Mouse (Mus musculus): ENCODE measurements around the gene Fam83c. TPM values are rescaled to one million over a fixed set of nuclear protein-coding genes. Genes with fewer than 3 reads are reported as not detected.
"Not testable (repeated sequence)": the region's sequence is repeated elsewhere in the genome, so short reads cannot be mapped to it uniquely, and the experiment has no call there.

Gene Fam83c
- polyA plus RNA-seq, 1 experiment from 2014 or later, result 0.15 TPM

DNA sequence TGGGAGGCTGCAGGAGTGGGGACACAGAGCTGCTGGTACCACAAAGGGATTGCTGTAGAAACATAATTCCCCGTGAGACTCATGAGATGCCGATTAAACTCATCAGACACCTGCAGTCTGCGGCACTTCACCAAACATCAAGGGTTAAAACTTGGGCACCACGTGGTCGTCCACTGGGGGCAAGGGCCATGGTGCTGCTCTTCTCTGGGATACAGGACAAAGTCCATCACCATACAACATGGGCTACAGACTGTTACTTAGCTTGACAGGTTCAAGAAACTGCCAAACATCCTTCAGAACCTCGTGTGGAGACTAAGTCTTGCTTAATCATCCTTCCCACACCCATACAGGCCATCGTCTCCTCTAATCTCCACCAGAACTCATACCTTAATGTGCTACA lies 25.4 kb upstream of the Fam83c start:
- no peak overlapping the region for H3K4me2 ChIP-seq
- H3K27me3 ChIP-seq (replicated peaks), result no peaks in the 10 kb centered on the region
- H3K9me3 ChIP-seq (replicated peaks), result no peaks in the 10 kb centered on the region
- no peak overlapping the region for H3K27ac ChIP-seq (ENCODE audit: poor library complexity, severe bottlenecking)
- no peak for ATAC-seq (ENCODE audit: insufficient number of reproducible peaks, low FRiP score)
- H3K36me3 ChIP-seq, result peaks cover 45% of the 10 kb centered on the region
- no peaks in the 10 kb centered on the region for H3K4me1 ChIP-seq (replicated peaks)
- H3K9ac ChIP-seq, result no peak overlapping the region
- no peak overlapping the region for H3K4me3 ChIP-seq
- WGBS, result 83% methylated on average over 7 of the region's 7 CpGs

GRCm38 (mm10) chr2:155852536-155852935 lies 17.9 kb upstream of the Fam83c start:
- H3K4me1 ChIP-seq (replicated peaks), result no peaks in the 10 kb centered on the region
- no peaks in the 10 kb centered on the region for H3K27me3 ChIP-seq (replicated peaks)
- WGBS, result 91% methylated on average over 5 of the region's 5 CpGs
- no peak for ATAC-seq (ENCODE audit: insufficient number of reproducible peaks, low FRiP score)
- no peak overlapping the region for H3K4me3 ChIP-seq
- peaks cover 89% of the 10 kb centered on the region for H3K36me3 ChIP-seq
- H3K9ac ChIP-seq, result no peak overlapping the region
- H3K27ac ChIP-seq (ENCODE audit: poor library complexity, severe bottlenecking), result no peak overlapping the region
- no peaks in the 10 kb centered on the region for H3K9me3 ChIP-seq (replicated peaks)
- no peak overlapping the region for H3K4me2 ChIP-seq

GRCm38 (mm10) chr2:155850120-155850519 lies 15.5 kb upstream of the Fam83c start:
- no peak for ATAC-seq (ENCODE audit: insufficient number of reproducible peaks, low FRiP score)
- Histone ChIP-seq H3K27me3 (replicated peaks) (no peaks in the 10 kb centered on the region), H3K4me3 (no peak overlapping the region), H3K4me1 (replicated peaks) (no peaks in the 10 kb centered on the region), H3K9me3 (replicated peaks) (no peaks in the 10 kb centered on the region), H3K27ac (ENCODE audit: poor library complexity, severe bottlenecking) (no peak overlapping the region), H3K4me2 (no peak overlapping the region), H3K9ac (no peak overlapping the region), H3K36me3 (peaks cover 88% of the 10 kb centered on the region)
- 83% methylated on average over 7 of the region's 7 CpGs for WGBS

DNA sequence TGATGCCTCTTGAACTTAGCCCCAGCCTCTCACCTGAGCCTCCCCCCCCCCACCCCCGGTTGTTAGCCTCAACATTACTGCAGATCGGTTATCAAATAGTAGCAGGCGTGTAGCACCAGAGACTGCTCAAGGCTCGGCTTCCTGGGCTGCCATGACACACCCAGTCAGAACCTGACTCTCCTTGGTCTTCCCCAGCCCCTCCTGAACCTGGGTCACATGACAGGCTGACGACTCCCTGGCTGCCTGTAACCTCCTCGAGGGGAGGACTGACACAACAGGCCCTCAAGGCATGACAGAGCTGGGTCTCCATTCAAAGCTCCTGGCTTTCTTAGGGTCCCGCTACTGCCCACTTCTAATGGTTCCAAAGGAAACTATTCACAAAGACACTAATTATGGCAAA lies 14.8 kb upstream of the Fam83c start:
- Histone ChIP-seq H3K36me3 (peaks cover 88% of the 10 kb centered on the region), H3K27ac (ENCODE audit: poor library complexity, severe bottlenecking) (no peak overlapping the region)
- ATAC-seq (ENCODE audit: insufficient number of reproducible peaks, low FRiP score), result no peak

DNA sequence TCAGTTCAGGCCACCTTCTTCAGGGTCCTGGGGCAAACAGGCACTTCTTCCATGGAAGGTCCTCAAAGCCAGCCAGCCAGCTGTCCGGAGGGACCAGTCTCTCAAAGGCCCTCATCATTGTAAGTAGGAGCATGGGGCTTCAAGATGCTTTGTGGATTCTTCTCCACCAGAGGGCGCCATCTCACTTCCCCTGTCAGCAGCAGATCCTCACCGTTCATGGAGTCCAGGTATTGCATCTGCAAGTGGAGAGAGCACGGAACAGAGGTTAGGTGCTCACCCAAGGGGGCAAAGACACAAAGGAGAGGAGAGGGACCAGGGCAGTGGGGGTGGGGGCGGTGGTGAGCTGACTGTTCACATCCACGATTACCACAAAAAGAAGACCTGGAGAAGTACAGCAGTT lies 13.6 kb upstream of the Fam83c start:
- Histone ChIP-seq H3K4me2 (no peak overlapping the region), H3K27me3 (replicated peaks) (no peaks in the 10 kb centered on the region), H3K4me3 (no peak overlapping the region), H3K36me3 (peaks cover 79% of the 10 kb centered on the region), H3K4me1 (replicated peaks) (no peaks in the 10 kb centered on the region), H3K9me3 (replicated peaks) (no peaks in the 10 kb centered on the region), H3K27ac (ENCODE audit: poor library complexity, severe bottlenecking) (no peak overlapping the region), H3K9ac (no peak overlapping the region)
- no peak for ATAC-seq (ENCODE audit: insufficient number of reproducible peaks, low FRiP score)
- 32% methylated on average over 6 of the region's 6 CpGs for WGBS

More for the DNA sequence above, 14.8 kb upstream of the Fam83c start:
- H3K9me3 ChIP-seq (replicated peaks), result no peaks in the 10 kb centered on the region
- no peaks in the 10 kb centered on the region for H3K4me1 ChIP-seq (replicated peaks)
- WGBS, result 59% methylated on average over 7 of the region's 7 CpGs
- H3K4me3 ChIP-seq, result no peak overlapping the region
- H3K4me2 ChIP-seq, result no peak overlapping the region
- no peaks in the 10 kb centered on the region for H3K27me3 ChIP-seq (replicated peaks)
- H3K9ac ChIP-seq, result no peak overlapping the region

DNA sequence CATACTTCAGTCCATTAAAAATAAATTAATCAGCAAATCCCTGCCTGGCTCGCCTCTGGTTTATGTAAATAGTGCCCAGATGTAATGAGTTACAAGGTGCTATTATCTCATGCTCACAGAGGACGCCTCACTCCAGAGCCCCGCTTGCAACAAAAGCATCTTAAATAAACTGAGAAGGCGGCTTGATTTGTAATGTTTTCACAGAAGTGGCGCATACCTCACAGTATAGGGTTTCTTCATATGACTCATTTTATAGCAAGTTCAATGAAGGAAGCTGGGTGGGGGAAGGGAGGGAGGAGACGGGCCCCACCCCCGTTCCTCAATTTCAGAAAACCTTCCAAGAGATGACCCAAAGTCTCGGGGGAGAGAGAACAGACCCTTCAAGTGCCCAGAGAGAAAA lies 12.3 kb upstream of the Fam83c start:
- Histone ChIP-seq H3K9ac (no peak overlapping the region), H3K36me3 (peaks cover 65% of the 10 kb centered on the region), H3K4me2 (no peak overlapping the region), H3K27ac (ENCODE audit: poor library complexity, severe bottlenecking) (no peak overlapping the region), H3K4me3 (no peak overlapping the region), H3K27me3 (replicated peaks) (no peaks in the 10 kb centered on the region), H3K4me1 (replicated peaks) (no peaks in the 10 kb centered on the region), H3K9me3 (replicated peaks) (no peaks in the 10 kb centered on the region)
- ATAC-seq (ENCODE audit: insufficient number of reproducible peaks, low FRiP score), result no peak
- WGBS, result 79% methylated on average over 8 of the region's 8 CpGs

DNA sequence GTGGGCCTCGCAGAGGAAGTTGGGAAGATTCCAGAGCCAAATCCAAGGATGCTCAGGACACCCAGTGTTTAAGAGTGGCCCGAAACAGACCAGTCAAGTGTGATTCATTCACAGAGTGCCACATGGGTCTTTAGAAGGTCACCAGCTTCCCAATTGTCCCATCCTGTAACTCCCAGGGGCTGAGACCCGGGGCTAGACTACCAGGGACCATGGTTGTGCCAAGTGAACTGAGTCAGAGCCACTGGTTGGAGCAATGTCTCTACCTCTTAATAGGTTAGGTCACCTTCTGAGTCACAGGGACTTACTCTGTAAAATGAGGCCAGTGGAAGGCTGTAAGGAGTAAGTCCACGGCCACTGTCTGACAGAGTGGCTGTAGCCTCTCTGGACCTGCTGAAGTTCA lies 4.3 kb upstream of the Fam83c start:
- Histone ChIP-seq H3K4me3 (no peak overlapping the region), H3K27ac (ENCODE audit: poor library complexity, severe bottlenecking) (no peak overlapping the region), H3K36me3 (no peaks in the 10 kb centered on the region), H3K4me1 (replicated peaks) (no peaks in the 10 kb centered on the region), H3K9ac (no peak overlapping the region), H3K27me3 (replicated peaks) (peaks cover 24% of the 10 kb centered on the region), H3K9me3 (replicated peaks) (no peaks in the 10 kb centered on the region), H3K4me2 (no peak overlapping the region)
- no peak for ATAC-seq (ENCODE audit: insufficient number of reproducible peaks, low FRiP score)
- 74% methylated on average over 4 of the region's 4 CpGs for WGBS

GRCm38 (mm10) chr2:155837961-155838360 lies 3.3 kb upstream of the Fam83c start:
- no peaks in the 10 kb centered on the region for H3K9me3 ChIP-seq (replicated peaks)
- H3K27ac ChIP-seq (ENCODE audit: poor library complexity, severe bottlenecking), result no peak overlapping the region
- 38% methylated on average over 3 of the region's 3 CpGs for WGBS
- no peak overlapping the region for H3K4me3 ChIP-seq
- no peak for ATAC-seq (ENCODE audit: insufficient number of reproducible peaks, low FRiP score)
- no peak overlapping the region for H3K4me2 ChIP-seq
- no peaks in the 10 kb centered on the region for H3K4me1 ChIP-seq (replicated peaks)
- no peak overlapping the region for H3K9ac ChIP-seq
- H3K27me3 ChIP-seq (replicated peaks), result peaks cover 28% of the 10 kb centered on the region
- H3K36me3 ChIP-seq, result no peaks in the 10 kb centered on the region

- WGBS, result 67% methylated on average over 1 of the region's 1 CpGs
- not testable (repeated sequence) for H3K4me2 ChIP-seq; H3K4me3 ChIP-seq; H3K9me3 ChIP-seq (replicated peaks); H3K36me3 ChIP-seq; H3K4me1 ChIP-seq (replicated peaks); H3K9ac ChIP-seq; H3K27ac ChIP-seq (ENCODE audit: poor library complexity, severe bottlenecking); ATAC-seq (ENCODE audit: insufficient number of reproducible peaks, low FRiP score)
- H3K27me3 ChIP-seq (replicated peaks), result peaks cover 25% of the 10 kb centered on the region
Observed at GRCm38 (mm10) chr2:155832087-155832486, 2.6 kb downstream of the Fam83c start.

GRCm38 (mm10) chr2:155831302-155831701 lies 3.4 kb downstream of the Fam83c start:
- H3K27ac ChIP-seq (ENCODE audit: poor library complexity, severe bottlenecking), result no peak overlapping the region
- H3K27me3 ChIP-seq (replicated peaks), result peaks cover 25% of the 10 kb centered on the region
- no peaks in the 10 kb centered on the region for H3K9me3 ChIP-seq (replicated peaks)
- no peak overlapping the region for H3K4me3 ChIP-seq
- no peaks in the 10 kb centered on the region for H3K36me3 ChIP-seq
- no peak overlapping the region for H3K9ac ChIP-seq
- H3K4me1 ChIP-seq (replicated peaks), result peaks cover 9% of the 10 kb centered on the region
- H3K4me2 ChIP-seq, result no peak overlapping the region
- ATAC-seq (ENCODE audit: insufficient number of reproducible peaks, low FRiP score), result no peak
- WGBS, result 55% methylated on average over 9 of the region's 9 CpGs

DNA sequence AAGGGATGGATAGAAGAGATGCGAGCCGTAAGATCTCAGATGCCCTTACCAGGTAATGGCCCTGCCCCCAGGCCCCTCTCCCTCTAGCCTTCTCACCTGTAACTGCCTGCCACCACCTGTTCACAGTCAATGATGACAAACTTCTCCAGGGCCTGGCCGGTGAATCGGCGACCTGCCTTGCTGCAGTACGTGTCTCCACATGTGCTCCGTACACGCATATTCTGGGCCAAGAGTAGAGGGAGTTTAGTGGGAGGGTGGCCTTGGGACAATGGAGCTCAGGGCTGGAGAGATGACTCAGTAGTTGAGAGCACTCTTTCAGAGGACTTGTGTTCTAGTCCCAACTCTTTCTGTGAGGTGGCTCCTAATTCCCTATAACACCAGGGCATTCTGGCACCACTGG lies 3.8 kb downstream of the Fam83c start:
- no peak overlapping the region for H3K27ac ChIP-seq (ENCODE audit: poor library complexity, severe bottlenecking)
- no peaks in the 10 kb centered on the region for H3K9me3 ChIP-seq (replicated peaks)
- peaks cover 24% of the 10 kb centered on the region for H3K27me3 ChIP-seq (replicated peaks)
- no peak for ATAC-seq (ENCODE audit: insufficient number of reproducible peaks, low FRiP score)
- no peak overlapping the region for H3K4me2 ChIP-seq
- H3K9ac ChIP-seq, result no peak overlapping the region
- no peak overlapping the region for H3K4me3 ChIP-seq
- WGBS, result 83% methylated on average over 8 of the region's 8 CpGs
- H3K36me3 ChIP-seq, result no peaks in the 10 kb centered on the region
- peaks cover 10% of the 10 kb centered on the region for H3K4me1 ChIP-seq (replicated peaks)

DNA sequence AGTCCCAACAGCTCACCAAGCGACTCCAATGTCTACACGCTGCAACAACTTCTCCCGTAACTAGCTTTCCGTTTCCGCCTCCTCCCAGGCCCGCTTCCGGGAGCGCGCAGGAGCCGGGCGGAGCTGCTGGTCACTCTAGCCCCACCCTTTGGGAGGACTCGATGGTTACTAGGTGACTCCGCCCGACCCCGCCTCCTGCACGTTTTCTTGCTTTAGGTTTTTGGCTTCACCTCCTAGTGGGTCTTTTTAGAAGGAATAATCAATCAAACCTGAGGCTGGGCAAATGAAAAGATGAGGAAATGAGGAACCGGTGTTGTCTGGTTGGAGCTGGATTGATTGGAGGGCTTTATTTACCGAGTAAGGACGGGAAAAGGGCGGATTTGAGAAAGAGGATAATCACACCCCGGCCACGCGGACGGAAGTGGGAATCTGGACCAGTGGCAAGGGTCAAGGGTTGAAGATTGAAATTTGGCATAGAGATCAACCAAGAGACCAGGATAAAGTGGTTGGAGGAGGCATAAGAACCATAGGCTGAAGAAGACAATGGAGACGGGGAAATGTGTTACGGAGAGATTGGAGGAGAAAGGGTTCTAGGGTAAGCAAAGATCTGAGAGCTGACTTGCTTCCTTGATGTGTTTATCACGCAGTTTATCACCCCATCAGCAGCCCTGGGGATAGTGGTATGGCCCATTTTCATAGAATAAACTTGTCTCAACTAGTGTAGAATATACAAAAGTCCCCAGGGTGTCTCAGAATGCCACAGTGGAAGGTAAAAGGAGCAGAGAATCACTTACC lies 7.8 kb downstream of the Fam83c start, which contains the start of gene Eif6:
Eif6 (minus strand) TSS at position 296 of the 795 bp plus-strand sequence.
- peak within 1 kb of the TSS; percentile 83 for H3K4me3 ChIP-seq
- WGBS, result 3% methylated on average over 27 of the region's 27 CpGs
- peaks cover 22% of the 10 kb centered on the region for H3K36me3 ChIP-seq
- peak within 1 kb of the TSS; percentile 79 for H3K4me2 ChIP-seq
- peaks cover 18% of the 10 kb centered on the region for H3K4me1 ChIP-seq (replicated peaks)
- H3K27ac ChIP-seq (ENCODE audit: poor library complexity, severe bottlenecking), result peak within 1 kb of the TSS; percentile 73
- ATAC-seq (ENCODE audit: insufficient number of reproducible peaks, low FRiP score), result peak; percentile 92
- H3K9me3 ChIP-seq (replicated peaks), result no peaks in the 10 kb centered on the region
- H3K9ac ChIP-seq, result peak within 1 kb of the TSS; percentile 88
- H3K27me3 ChIP-seq (replicated peaks), result no peaks in the 10 kb centered on the region

Data from heart, embryonic 12.5 days (tissue).